Mouse (Mus musculus) spleen, adult 10 weeks (tissue): ENCODE results near the gene Pum1. TPM values are rescaled to one million over a fixed set of nuclear protein-coding genes. Genes with fewer than 3 reads are reported as not detected.

Source experiments
- polyA plus RNA-seq: library from polyadenylated mRNA; stranded (reverse); fragments of 350-450 nt; fragmentation: Illumina TruSeq; extraction: RNeasy Lipid Tissue Mini Kit (QIAGEN cat#74804); gene quantifications from one replicate; pipeline ENCODE4 v1.2.3, GENCODE M21; 2015; ENCODE audit warnings: low replicate concordance; ENCODE audit not compliant: insufficient read depth

The Pum1 gene
- polyA plus RNA-seq: 42.2 TPM

DNA sequence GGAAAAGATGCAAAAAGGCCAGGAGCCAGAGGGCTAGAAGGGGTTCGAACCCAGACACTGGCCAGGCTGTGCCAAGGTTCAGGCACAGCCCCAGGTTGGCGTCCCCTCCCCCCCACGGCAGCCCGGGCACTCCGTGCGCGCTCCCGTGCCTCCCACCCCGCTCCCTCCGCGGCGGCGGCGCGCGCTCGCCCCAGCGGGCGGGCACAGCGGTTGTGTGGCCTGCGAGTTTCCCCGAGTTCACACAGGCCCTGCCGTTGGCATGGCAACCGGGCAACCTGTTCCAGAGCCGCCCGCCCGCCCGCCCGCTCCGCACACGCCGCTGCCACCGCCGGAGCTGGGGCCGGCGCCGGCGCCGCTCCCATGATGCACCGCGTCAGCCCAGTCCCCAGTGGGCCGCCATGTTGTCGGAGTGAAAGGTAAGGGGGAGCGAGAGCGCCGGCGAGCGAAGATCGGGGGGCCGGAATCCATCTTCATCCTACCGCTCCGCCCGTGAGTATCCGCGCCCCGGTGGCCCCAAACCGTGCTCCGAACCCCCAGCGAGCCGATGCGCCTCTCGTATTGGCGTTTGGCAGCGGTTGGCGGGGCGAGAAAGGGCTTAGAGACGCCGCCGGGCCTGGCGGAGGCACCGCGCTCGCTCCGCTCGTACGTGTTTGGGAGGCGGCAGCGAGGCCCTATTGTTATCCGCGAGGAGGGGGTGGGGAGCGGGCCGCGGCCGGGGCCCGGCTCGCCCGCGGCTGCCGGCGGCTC lies at the start of gene Pum1:
Gene Pum1 (plus strand): TSS at position 343 of the 747 bp plus-strand sequence.

DNA sequence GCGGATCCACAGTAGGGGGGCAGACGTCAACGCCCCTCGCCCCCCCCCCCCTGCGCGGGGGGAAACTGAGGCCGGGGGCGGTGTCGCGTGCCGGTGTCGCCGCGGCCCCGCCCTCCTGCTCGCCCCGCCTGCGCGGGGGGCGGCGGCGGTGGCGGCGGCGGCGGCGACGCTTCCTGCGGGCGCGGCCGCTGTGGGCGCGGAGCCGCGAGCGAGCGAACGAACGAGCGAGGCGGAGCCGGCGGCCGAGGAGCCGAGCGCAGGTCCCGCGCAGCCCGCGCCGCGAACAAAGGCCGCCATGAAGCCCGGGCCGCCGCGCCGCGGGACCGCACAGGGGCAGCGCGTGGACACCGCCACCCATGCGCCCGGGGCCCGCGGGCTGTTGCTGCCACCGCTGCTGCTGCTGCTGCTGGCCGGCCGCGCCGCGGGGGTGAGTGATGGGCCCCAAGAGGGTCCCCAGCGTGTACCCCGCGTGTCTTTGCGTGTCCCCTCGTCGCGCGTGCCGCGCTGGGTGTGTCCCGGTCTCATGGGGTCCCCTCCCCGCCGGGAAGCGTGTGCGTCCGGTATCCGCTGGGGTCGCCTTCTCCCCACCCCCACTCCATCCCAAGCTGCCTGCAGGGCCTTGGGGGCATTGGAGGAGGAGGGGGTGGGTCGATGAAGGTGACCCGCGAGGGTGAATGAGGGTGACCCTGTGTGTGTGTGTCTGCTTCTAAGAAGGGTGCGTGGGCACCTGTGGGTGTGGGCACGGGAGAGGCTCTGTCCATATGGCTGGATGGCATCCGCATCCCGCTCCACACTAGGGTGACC lies 129.5 kb downstream of the Pum1 start, which contains the start of gene Sdc3:
Gene Sdc3 (plus strand): TSS at position 162 of the 804 bp plus-strand sequence.

Other genes starting within 250 kb of the Pum1 start
- 0.40 TPM for gene Nkain1, start 89.1 kb upstream of the Pum1 start, polyA plus RNA-seq
- 57.6 TPM for gene Sdc3, start 129.2 kb downstream of the Pum1 start, polyA plus RNA-seq
- 552 TPM for gene Laptm5, start 249.8 kb downstream of the Pum1 start, polyA plus RNA-seq